Mouse (Mus musculus) spleen, adult 2 months (tissue): Measurements from ENCODE around the gene Aars2.

Experiments
- CTCF ChIP-seq: fragments of 200-500 bp; IDR thresholded peaks from 2 replicates; pipeline ENCODE4 v1.5.1; 2011; ENCODE audit warnings: mild to moderate bottlenecking, inconsistent platforms; ENCODE audit not compliant: insufficient read depth, insufficient read length, insufficient replicate concordance; ENCODE audit errors: extremely low read depth
- POLR2A ChIP-seq: fragments of 200-500 bp; IDR thresholded peaks from 2 replicates; pipeline ENCODE4 v1.6.1; 2011; ENCODE audit warnings: low read depth, low read length, inconsistent platforms

- TF ChIP-seq CTCF (no peak), POLR2A (no peak)
Observed at GRCm38 (mm10) chr17:45557998-45558862, 51.6 kb downstream of the Aars2 start.
